Mouse (Mus musculus) lung, adult 2 months (tissue): ENCODE measurements at regions not wholly inside any gene's neighbourhood (a gene's known extent, or its start where the extent isn't known, plus 50 kb on each side); places are given as distances from the start of the nearest gene placed in this dataset.

Source experiments
- CTCF ChIP-seq: fragments of 200-500 bp; IDR thresholded peaks from 2 replicates; pipeline ENCODE4 v1.5.1; 2011; ENCODE audit warnings: mild to moderate bottlenecking, low read length, control low read depth; ENCODE audit not compliant: insufficient read depth
- POLR2A ChIP-seq: fragments of 200-500 bp; IDR thresholded peaks from 2 replicates; pipeline ENCODE4 v1.6.1; 2011; ENCODE audit warnings: low read depth, mild to moderate bottlenecking, control low read depth, low read length, borderline replicate concordance; ENCODE audit errors: extremely low read depth

DNA sequence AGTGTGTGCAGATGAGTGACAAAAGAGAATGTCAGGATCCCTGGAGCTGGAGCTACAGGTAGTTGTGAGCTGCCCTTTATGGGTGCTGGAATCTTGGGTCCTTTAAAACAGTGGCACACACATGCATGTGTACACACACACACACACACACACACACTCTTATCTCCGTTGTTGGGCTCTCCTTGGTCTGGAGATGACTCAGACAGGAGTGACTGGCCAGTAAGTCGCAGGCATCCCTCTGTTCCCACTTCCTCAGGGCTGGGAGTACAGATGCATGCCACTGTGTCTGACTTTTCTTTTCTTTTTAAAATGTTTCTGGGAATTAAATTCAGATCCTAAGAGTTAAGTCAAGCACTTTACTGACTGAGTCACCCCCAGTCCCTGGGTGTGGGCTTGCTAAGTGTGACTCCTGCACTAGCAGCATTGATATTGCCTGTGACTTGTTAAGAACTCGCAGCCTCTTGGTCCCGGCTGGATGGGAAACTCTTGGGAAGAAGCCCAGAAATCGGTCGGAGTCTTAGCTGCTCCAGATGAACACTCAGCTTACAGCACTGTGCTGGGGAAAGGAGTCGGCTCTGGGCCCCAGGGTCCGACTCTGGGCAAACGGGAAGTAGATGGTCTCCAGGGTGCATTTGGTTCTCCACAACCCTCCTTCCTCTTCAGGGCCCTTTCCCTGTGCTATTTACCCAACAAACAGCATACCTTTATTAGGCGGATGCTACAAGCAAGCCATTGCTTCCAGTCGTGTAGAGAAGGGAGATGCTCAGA lies 233.0 kb upstream of the Cxcr4 start:
- no peak for TF ChIP-seq CTCF
- no peak for TF ChIP-seq POLR2A
